Mouse (Mus musculus) bone marrow, adult 2 months (tissue): ENCODE measurements around the gene Riok1.

ENCODE experiments used
- CTCF ChIP-seq: fragments of 200-500 bp; IDR thresholded peaks from 2 replicates; pipeline ENCODE4 v1.5.1; 2011; ENCODE audit warnings: low read length, control low read depth; ENCODE audit not compliant: control insufficient read depth, insufficient read depth
- POLR2A ChIP-seq: fragments of 200-500 bp; IDR thresholded peaks from 2 replicates; pipeline ENCODE4 v1.6.1; 2011; ENCODE audit warnings: low read depth, mild to moderate bottlenecking, control low read depth, low read length, borderline replicate concordance; ENCODE audit not compliant: control insufficient read depth

GRCm38 (mm10) chr13:38088008-38088407 lies 51.2 kb downstream of the Riok1 start:
- TF ChIP-seq CTCF = no peak
- TF ChIP-seq POLR2A = no peak
